Mouse (Mus musculus) intestine, embryonic 16.5 days (tissue): ENCODE results near the gene Abhd17a. TPM values are rescaled to one million over a fixed set of nuclear protein-coding genes. Genes with fewer than 3 reads are reported as not detected.

Experiments used
- ATAC-seq: fragments of 200-750 bp; cut with Nextera tagmentation; 2 replicates; pipeline ENCODE4 v1.8.0; 2017; ENCODE audit warnings: moderate TSS enrichment, moderate library complexity
- H3K27ac ChIP-seq: fragments of 300-500 bp; sonication (generic); 2 replicates; pipeline ENCODE4 v1.5.1; 2014; ENCODE audit warnings: mild to moderate bottlenecking, low read length
- H3K27me3 ChIP-seq: fragments of 300-500 bp; sonication (generic); replicated peaks from 2 replicates; pipeline ENCODE4 v1.6.1; 2014; ENCODE audit warnings: low read length, control low read depth, mixed read lengths; ENCODE audit not compliant: control insufficient read depth, insufficient read depth
- H3K36me3 ChIP-seq: fragments of 300-500 bp; sonication (generic); 2 replicates; pipeline ENCODE4 v1.6.1; 2014; ENCODE audit warnings: low read length, control low read depth; ENCODE audit not compliant: control insufficient read depth, insufficient read depth
- H3K4me1 ChIP-seq: fragments of 300-500 bp; sonication (generic); 2 replicates; pipeline ENCODE4 v1.6.1; 2014; ENCODE audit warnings: low read length, control low read depth, mixed read lengths; ENCODE audit not compliant: control insufficient read depth, insufficient read depth
- H3K4me2 ChIP-seq: fragments of 300-500 bp; sonication (generic); 2 replicates; pipeline ENCODE4 v1.6.1; 2014; ENCODE audit warnings: low read depth, low read length, control low read depth
- H3K4me3 ChIP-seq: fragments of 300-500 bp; sonication (generic); 2 replicates; pipeline ENCODE4 v1.5.1; 2014; ENCODE audit warnings: mild to moderate bottlenecking, low read length
- H3K9ac ChIP-seq: fragments of 300-500 bp; sonication (generic); 2 replicates; pipeline ENCODE4 v1.6.1; 2014; ENCODE audit warnings: low read depth, low read length
- H3K9me3 ChIP-seq: fragments of 300-500 bp; sonication (generic); 2 replicates; pipeline ENCODE4 v1.6.1; 2016; ENCODE audit warnings: low read length, control low read depth; ENCODE audit not compliant: control insufficient read depth
- WGBS: fragments of 180-500 bp; shearing (Covaris S2); extraction: QIAGEN DNeasy Blood & Tissue Kit; methylation state at CpG from one replicate; pipeline ENCODE4 v1.1.7; 2014; 5-methylcytosine and 5-hydroxymethylcytosine counted together
- polyA plus RNA-seq: library from polyadenylated mRNA; unstranded; fragments of >200 nt; fragmentation: Nextera tagmentation; extraction: Ambion mirVana; gene quantifications from 2 replicates; pipeline ENCODE4 v1.2.1, GENCODE M21; 2015

The Abhd17a gene
- polyA plus RNA-seq, 1 experiment from 2014 or later, result 63.1 TPM

- no peak overlapping the region for H3K27ac ChIP-seq
- 86% methylated on average over 5 of the region's 5 CpGs for WGBS
- H3K27me3 ChIP-seq, result no peaks in the 10 kb centered on the region
- no peak for ATAC-seq
- H3K4me1 ChIP-seq, result peaks cover 32% of the 10 kb centered on the region
- H3K4me2 ChIP-seq, result no peak overlapping the region
- H3K36me3 ChIP-seq, result peaks cover 2% of the 10 kb centered on the region; the same call in 1 of the 2 replicates
- no peaks in the 10 kb centered on the region for H3K9me3 ChIP-seq
- no peak overlapping the region for H3K4me3 ChIP-seq
- H3K9ac ChIP-seq, result no peak overlapping the region
Observed at GRCm38 (mm10) chr10:80583047-80583446, 7.1 kb downstream of the Abhd17a start.

- peak overlapping the region; percentile 84 for H3K4me3 ChIP-seq
- H3K36me3 ChIP-seq, result no peaks in the 10 kb centered on the region; the same call in 1 of the 2 replicates
- peaks cover 22% of the 10 kb centered on the region for H3K4me1 ChIP-seq
- no peaks in the 10 kb centered on the region for H3K27me3 ChIP-seq
- H3K9ac ChIP-seq, result peak overlapping the region; percentile 80
- peak overlapping the region; percentile 98 for H3K4me2 ChIP-seq
- ATAC-seq, result 0 out of 2 replicates have a peak, but pooled peaks have one; percentile 14
- peak overlapping the region; percentile 88 for H3K27ac ChIP-seq
- WGBS, result 13% methylated on average over 8 of the region's 8 CpGs
- no peaks in the 10 kb centered on the region for H3K9me3 ChIP-seq
Observed at GRCm38 (mm10) chr10:80578911-80579310, 11.2 kb downstream of the Abhd17a start.

GRCm38 (mm10) chr10:80578131-80578750 lies 11.9 kb downstream of the Abhd17a start:
- H3K27me3 ChIP-seq, result no peaks in the 10 kb centered on the region
- ATAC-seq, result peak; percentile 51
- no peaks in the 10 kb centered on the region for H3K9me3 ChIP-seq
- H3K4me3 ChIP-seq, result peak overlapping the region; percentile 84
- peak overlapping the region; percentile 80 for H3K9ac ChIP-seq
- H3K4me1 ChIP-seq, result peaks cover 28% of the 10 kb centered on the region
- peak overlapping the region; percentile 88 for H3K27ac ChIP-seq
- H3K4me2 ChIP-seq, result peak overlapping the region; percentile 98
- no peaks in the 10 kb centered on the region for H3K36me3 ChIP-seq
- 0% methylated on average over 29 of the region's 29 CpGs for WGBS

- Histone ChIP-seq H3K9me3 (no peaks in the 10 kb centered on the region), H3K4me3 (peak within 1 kb of the TSS; percentile 84), H3K36me3 (no peaks in the 10 kb centered on the region), H3K4me2 (peak within 1 kb of the TSS; percentile 98), H3K27ac (peak within 1 kb of the TSS; percentile 88), H3K27me3 (no peaks in the 10 kb centered on the region), H3K9ac (peak within 1 kb of the TSS; percentile 80), H3K4me1 (peaks cover 34% of the 10 kb centered on the region)
- ATAC-seq, result peak; percentile 83
- under 1% methylated on average over 73 of the region's 97 CpGs for WGBS
Observed at GRCm38 (mm10) chr10:80577195-80578130, 12.7 kb downstream of the Abhd17a start, which contains the start of gene Klf16. TSS of gene Klf16 (minus strand) at chr10:80577321.

- peak overlapping the region; percentile 98 for H3K4me2 ChIP-seq
- peak overlapping the region; percentile 84 for H3K4me3 ChIP-seq
- WGBS, result under 1% methylated on average over 85 of the region's 96 CpGs
- H3K27me3 ChIP-seq, result no peaks in the 10 kb centered on the region
- no peaks in the 10 kb centered on the region for H3K9me3 ChIP-seq
- H3K9ac ChIP-seq, result peak overlapping the region; percentile 80
- peaks cover 42% of the 10 kb centered on the region for H3K4me1 ChIP-seq
- H3K27ac ChIP-seq, result peak overlapping the region; percentile 88
- peak; percentile 8 for ATAC-seq
- no peaks in the 10 kb centered on the region for H3K36me3 ChIP-seq
Observed at GRCm38 (mm10) chr10:80576351-80577194, 13.6 kb downstream of the Abhd17a start.

- H3K9ac ChIP-seq, result peak overlapping the region; percentile 80
- H3K36me3 ChIP-seq, result no peaks in the 10 kb centered on the region
- peak overlapping the region; percentile 98 for H3K4me2 ChIP-seq
- H3K4me3 ChIP-seq, result peak overlapping the region; percentile 84
- WGBS, result 10% methylated on average over 17 of the region's 17 CpGs
- H3K9me3 ChIP-seq, result no peaks in the 10 kb centered on the region
- ATAC-seq, result no peak
- H3K4me1 ChIP-seq, result peaks cover 48% of the 10 kb centered on the region
- H3K27me3 ChIP-seq, result no peaks in the 10 kb centered on the region
- no peak overlapping the region for H3K27ac ChIP-seq
Observed at GRCm38 (mm10) chr10:80575925-80576324, 14.2 kb downstream of the Abhd17a start.

GRCm38 (mm10) chr10:80574896-80575295 lies 15.2 kb downstream of the Abhd17a start:
- no peaks in the 10 kb centered on the region for H3K36me3 ChIP-seq
- no peak overlapping the region for H3K4me3 ChIP-seq
- H3K4me1 ChIP-seq, result peaks cover 59% of the 10 kb centered on the region
- WGBS, result 68% methylated on average over 3 of the region's 3 CpGs
- no peak for ATAC-seq
- H3K27me3 ChIP-seq, result no peaks in the 10 kb centered on the region
- H3K27ac ChIP-seq, result no peak overlapping the region
- no peak overlapping the region for H3K9ac ChIP-seq
- H3K4me2 ChIP-seq, result no peak overlapping the region
- no peaks in the 10 kb centered on the region for H3K9me3 ChIP-seq

- 51% methylated on average over 9 of the region's 9 CpGs for whole genome bisulfite sequencing
- H3K4me1 ChIP-seq, result peaks cover 65% of the 10 kb centered on the region
Observed at GRCm38 (mm10) chr10:80573944-80574343, 16.2 kb downstream of the Abhd17a start.

More at GRCm38 (mm10) chr10:80573944-80574343, 16.2 kb downstream of the Abhd17a start:
- no peak for ATAC-seq
- Histone ChIP-seq H3K9ac (peak overlapping the region; percentile 38; the same call in 1 of the 2 replicates), H3K27me3 (no peaks in the 10 kb centered on the region), H3K36me3 (no peaks in the 10 kb centered on the region), H3K9me3 (no peaks in the 10 kb centered on the region), H3K27ac (no peak overlapping the region), H3K4me3 (no peak overlapping the region), H3K4me2 (no peak overlapping the region)
